Mouse (Mus musculus): ENCODE measurements around the gene Olfr1100. TPM values are rescaled to one million over a fixed set of nuclear protein-coding genes. Genes with fewer than 3 reads are reported as not detected.

The Olfr1100 gene
- not detected in 2 replicates for polyA plus RNA-seq (2015; fragmentation: Nextera tagmentation; extraction: Ambion mirVana)

- WGBS, result 83% methylated on average over 3 of the region's 3 CpGs
- Histone ChIP-seq H3K4me1 (replicated peaks) (no peaks in the 10 kb centered on the region), H3K9me3 (no peaks in the 10 kb centered on the region), H3K9ac (no peak within 1 kb of the TSS), H3K36me3 (no peaks in the 10 kb centered on the region), H3K27ac (replicated peaks) (no peak within 1 kb of the TSS), H3K4me3 (no peak within 1 kb of the TSS), H3K4me2 (no peak within 1 kb of the TSS), H3K27me3 (no peaks in the 10 kb centered on the region)
- ATAC-seq (ENCODE audit: low FRiP score, low read depth), result no peak
These were observed at the start of gene Olfr1100 for GRCm38 (mm10) chr2:86979854-86980253. TSS of gene Olfr1100 (minus strand) at chr2:86979954.

- Histone ChIP-seq H3K27me3 (no peaks in the 10 kb centered on the region), H3K4me2 (no peak within 1 kb of the TSS), H3K9me3 (no peaks in the 10 kb centered on the region), H3K27ac (replicated peaks) (no peak within 1 kb of the TSS), H3K4me3 (no peak within 1 kb of the TSS), H3K9ac (no peak within 1 kb of the TSS), H3K36me3 (no peaks in the 10 kb centered on the region), H3K4me1 (replicated peaks) (no peaks in the 10 kb centered on the region)
- 90% methylated on average over 1 of the region's 1 CpGs for WGBS
- no peak for ATAC-seq (ENCODE audit: low FRiP score, low read depth)
These were observed 47.2 kb upstream of the Olfr1100 start, which contains the start of gene Olfr1104 for GRCm38 (mm10) chr2:87026980-87027379. TSS of gene Olfr1104 (minus strand) at chr2:87027080.

GRCm38 (mm10) chr2:86998098-86998497 is 18.3 kb upstream of the Olfr1100 start, which contains the start of gene Olfr1102:
TSS of gene Olfr1102 (plus strand) at chr2:86998398.
- Histone ChIP-seq H3K27me3 (no peaks in the 10 kb centered on the region), H3K9me3 (no peaks in the 10 kb centered on the region), H3K27ac (replicated peaks) (no peak within 1 kb of the TSS), H3K4me3 (no peak within 1 kb of the TSS), H3K36me3 (no peaks in the 10 kb centered on the region), H3K4me1 (replicated peaks) (no peaks in the 10 kb centered on the region), H3K4me2 (no peak within 1 kb of the TSS), H3K9ac (no peak within 1 kb of the TSS)
- ATAC-seq (ENCODE audit: low FRiP score, low read depth), result no peak

- Histone ChIP-seq H3K4me2 (no peak within 1 kb of the TSS), H3K4me1 (replicated peaks) (no peaks in the 10 kb centered on the region), H3K27ac (replicated peaks) (no peak within 1 kb of the TSS), H3K27me3 (no peaks in the 10 kb centered on the region), H3K9ac (no peak within 1 kb of the TSS), H3K9me3 (no peaks in the 10 kb centered on the region), H3K36me3 (no peaks in the 10 kb centered on the region), H3K4me3 (no peak within 1 kb of the TSS)
- no peak for ATAC-seq (ENCODE audit: low FRiP score, low read depth)
- WGBS, result 83% methylated on average over 3 of the region's 3 CpGs
These were observed 11.4 kb upstream of the Olfr1100 start, which contains the start of gene Olfr1101 for GRCm38 (mm10) chr2:86991121-86991520. TSS of gene Olfr1101 (minus strand) at chr2:86991221.

- 83% methylated on average over 1 of the region's 1 CpGs for whole genome bisulfite sequencing
- no peaks in the 10 kb centered on the region for H3K27me3 ChIP-seq
- H3K4me2 ChIP-seq, result no peak within 1 kb of the TSS
- H3K9ac ChIP-seq, result no peak within 1 kb of the TSS
- no peak within 1 kb of the TSS for H3K27ac ChIP-seq (replicated peaks)
- H3K36me3 ChIP-seq, result no peaks in the 10 kb centered on the region
- no peaks in the 10 kb centered on the region for H3K9me3 ChIP-seq
- H3K4me3 ChIP-seq, result no peak within 1 kb of the TSS
- no peaks in the 10 kb centered on the region for H3K4me1 ChIP-seq (replicated peaks)
- no peak for ATAC-seq (ENCODE audit: low FRiP score, low read depth)
These were observed 19.2 kb downstream of the Olfr1100 start, which contains the start of gene Olfr1099 for GRCm38 (mm10) chr2:86960593-86960992. TSS of gene Olfr1099 (minus strand) at chr2:86960693.

GRCm38 (mm10) chr2:86926557-86926956 is 53.2 kb downstream of the Olfr1100 start:
- no peak for ATAC-seq (ENCODE audit: low FRiP score, low read depth)
- Histone ChIP-seq H3K27ac (replicated peaks) (no peak overlapping the region), H3K4me3 (no peak overlapping the region), H3K9ac (no peak overlapping the region), H3K4me1 (replicated peaks) (no peaks in the 10 kb centered on the region), H3K36me3 (no peaks in the 10 kb centered on the region), H3K9me3 (no peaks in the 10 kb centered on the region), H3K27me3 (no peaks in the 10 kb centered on the region), H3K4me2 (no peak overlapping the region)

Other genes starting within 250 kb of the Olfr1100 start
- gene Olfr1089, start 246.3 kb downstream of the Olfr1100 start, polyA plus RNA-seq (2015; fragmentation: Nextera tagmentation; extraction: Ambion mirVana), result not detected in 2 replicates
- gene Olfr1090, start 221.0 kb downstream of the Olfr1100 start, polyA plus RNA-seq (2015; fragmentation: Nextera tagmentation; extraction: Ambion mirVana), result not detected in 2 replicates
- not detected in 2 replicates for gene Olfr1093, start 197.5 kb downstream of the Olfr1100 start, polyA plus RNA-seq (2015; fragmentation: Nextera tagmentation; extraction: Ambion mirVana)
- gene Olfr141, start 169.9 kb downstream of the Olfr1100 start, polyA plus RNA-seq (2015; fragmentation: Nextera tagmentation; extraction: Ambion mirVana), result not detected in 2 replicates
- gene Olfr1094, start 155.3 kb downstream of the Olfr1100 start, polyA plus RNA-seq (2015; fragmentation: Nextera tagmentation; extraction: Ambion mirVana), result not detected in 2 replicates
- gene Olfr1095, start 128.3 kb downstream of the Olfr1100 start, polyA plus RNA-seq (2015; fragmentation: Nextera tagmentation; extraction: Ambion mirVana), result not detected in 2 replicates
- not detected in 2 replicates for gene Gm13723, start 105.2 kb downstream of the Olfr1100 start, polyA plus RNA-seq (2015; fragmentation: Nextera tagmentation; extraction: Ambion mirVana)
- not detected in 2 replicates for gene Olfr1097, start 87.7 kb downstream of the Olfr1100 start, polyA plus RNA-seq (2015; fragmentation: Nextera tagmentation; extraction: Ambion mirVana)
- not detected in 2 replicates for gene Olfr1098, start 55.4 kb downstream of the Olfr1100 start, polyA plus RNA-seq (2015; fragmentation: Nextera tagmentation; extraction: Ambion mirVana)
- not detected in 2 replicates for gene Olfr1099, start 19.3 kb downstream of the Olfr1100 start, polyA plus RNA-seq (2015; fragmentation: Nextera tagmentation; extraction: Ambion mirVana)
- gene Olfr1101, start 11.3 kb upstream of the Olfr1100 start, polyA plus RNA-seq (2015; fragmentation: Nextera tagmentation; extraction: Ambion mirVana), result not detected in 2 replicates
- gene Olfr1102, start 18.4 kb upstream of the Olfr1100 start, polyA plus RNA-seq (2015; fragmentation: Nextera tagmentation; extraction: Ambion mirVana), result not detected in 2 replicates
- gene Olfr1104, start 47.1 kb upstream of the Olfr1100 start, polyA plus RNA-seq (2015; fragmentation: Nextera tagmentation; extraction: Ambion mirVana), result not detected in 2 replicates
- not detected in 2 replicates for gene Olfr1105, start 56.6 kb upstream of the Olfr1100 start, polyA plus RNA-seq (2015; fragmentation: Nextera tagmentation; extraction: Ambion mirVana)
- gene Olfr1106, start 72.3 kb upstream of the Olfr1100 start, polyA plus RNA-seq (2015; fragmentation: Nextera tagmentation; extraction: Ambion mirVana), result not detected in 2 replicates
- not detected in 2 replicates for gene Olfr1107, start 95.9 kb upstream of the Olfr1100 start, polyA plus RNA-seq (2015; fragmentation: Nextera tagmentation; extraction: Ambion mirVana)
- not detected in 2 replicates for gene Olfr1109, start 116.1 kb upstream of the Olfr1100 start, polyA plus RNA-seq (2015; fragmentation: Nextera tagmentation; extraction: Ambion mirVana)
- gene Olfr259, start 134.6 kb upstream of the Olfr1100 start, polyA plus RNA-seq (2015; fragmentation: Nextera tagmentation; extraction: Ambion mirVana), result not detected in 2 replicates
- gene Olfr1110, start 160.3 kb upstream of the Olfr1100 start, polyA plus RNA-seq (2015; fragmentation: Nextera tagmentation; extraction: Ambion mirVana), result not detected in 2 replicates
- gene Olfr1111, start 172.7 kb upstream of the Olfr1100 start, polyA plus RNA-seq (2015; fragmentation: Nextera tagmentation; extraction: Ambion mirVana), result not detected in 2 replicates
- gene Olfr1112, start 207.8 kb upstream of the Olfr1100 start, polyA plus RNA-seq (2015; fragmentation: Nextera tagmentation; extraction: Ambion mirVana), result not detected in 2 replicates
- gene Olfr1113, start 229.0 kb upstream of the Olfr1100 start, polyA plus RNA-seq (2015; fragmentation: Nextera tagmentation; extraction: Ambion mirVana), result not detected in 2 replicates